Mouse (Mus musculus): ENCODE data around the gene Ttll5.

DNA sequence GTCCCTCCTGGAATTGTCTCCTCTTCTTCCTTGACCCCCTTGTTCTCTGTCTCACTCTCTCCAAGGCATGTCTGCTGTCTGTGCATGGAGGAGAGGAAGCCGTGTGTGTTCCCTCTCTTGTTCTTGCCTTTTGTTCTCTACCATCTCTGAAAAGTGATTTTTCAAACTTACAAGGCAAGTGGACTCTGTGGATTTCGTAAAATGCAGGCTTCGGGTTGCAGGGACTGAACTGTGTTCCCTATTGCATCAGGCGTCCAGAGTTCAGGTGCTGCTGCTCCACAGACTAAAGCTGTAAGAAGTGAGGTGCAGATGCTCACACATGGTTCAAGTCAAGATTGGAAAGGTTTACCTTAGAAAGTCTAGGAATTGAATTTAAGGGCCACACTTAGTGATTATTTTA is 126.6 kb downstream of the Ttll5 start:
- TF ChIP-seq CTCF (IDR thresholded peaks at IDR 0.05; ENCODE audit: control insufficient read depth, insufficient read depth, insufficient replicate concordance, low read depth, low read length) (no peak), POLR2A (IDR thresholded peaks at IDR 0.05; ENCODE audit: control insufficient read depth, low read depth, low read length) (no peak)
